Mouse (Mus musculus) kidney, postnatal 25 days (tissue): Measurements from ENCODE around the gene Nudt8.
"Not testable (repeated sequence)": the region's sequence is repeated elsewhere in the genome, so short reads cannot be mapped to it uniquely, and the experiment has no call there.

Experiments used
- DNase-seq, 2 experiments: peaks; one replicate each; pipeline ENCODE4 v3.0.0; 2021; ENCODE audit warnings: mixed read lengths in 2 of 2

Gene Nudt8

DNA sequence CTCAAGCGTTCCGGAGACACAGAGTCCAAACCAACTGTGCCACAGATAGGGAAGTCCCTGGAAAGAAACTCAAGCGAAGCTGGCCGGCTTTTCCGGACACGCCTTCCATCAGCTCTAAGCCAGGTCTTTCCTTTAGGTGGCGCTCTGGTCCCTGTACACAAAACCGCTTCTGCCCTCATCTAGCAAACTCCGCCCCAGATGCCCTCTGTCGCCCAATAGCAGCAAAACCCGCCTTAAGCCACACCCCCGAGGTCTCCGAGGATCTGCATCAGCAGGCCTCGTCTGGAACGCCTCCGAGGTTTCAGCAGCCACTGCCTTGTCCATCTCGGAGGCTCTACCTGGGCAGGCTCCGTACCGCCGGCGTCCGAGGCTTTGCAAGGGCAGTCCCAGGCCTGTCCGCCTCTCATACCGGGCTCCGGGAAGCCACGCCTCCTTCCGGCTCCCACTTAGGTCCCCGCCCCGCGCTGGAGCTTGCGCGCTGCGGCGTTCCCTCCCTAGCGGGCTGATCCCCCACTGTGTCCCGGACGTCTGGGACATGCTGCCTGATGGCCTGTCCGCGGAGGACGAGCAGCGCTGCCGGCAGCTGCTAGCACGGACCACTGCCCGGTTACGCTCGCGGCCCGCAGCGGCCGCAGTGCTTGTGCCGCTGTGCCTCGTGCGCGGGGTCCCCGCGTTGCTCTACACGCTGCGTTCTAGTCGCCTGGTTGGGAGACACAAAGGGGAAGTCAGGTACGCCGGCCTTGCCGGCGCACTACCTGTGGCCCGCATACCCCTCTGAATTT, at the start of gene Nudt8, which contains the start of gene Gm49405:
TSS of gene Nudt8 (plus strand) at position 462 of the 782 bp plus-strand sequence.
TSS of gene Gm49405 (plus strand) at position 508 of the 782 bp plus-strand sequence.
- DNase-seq = peak; percentile 98 to 99

DNA sequence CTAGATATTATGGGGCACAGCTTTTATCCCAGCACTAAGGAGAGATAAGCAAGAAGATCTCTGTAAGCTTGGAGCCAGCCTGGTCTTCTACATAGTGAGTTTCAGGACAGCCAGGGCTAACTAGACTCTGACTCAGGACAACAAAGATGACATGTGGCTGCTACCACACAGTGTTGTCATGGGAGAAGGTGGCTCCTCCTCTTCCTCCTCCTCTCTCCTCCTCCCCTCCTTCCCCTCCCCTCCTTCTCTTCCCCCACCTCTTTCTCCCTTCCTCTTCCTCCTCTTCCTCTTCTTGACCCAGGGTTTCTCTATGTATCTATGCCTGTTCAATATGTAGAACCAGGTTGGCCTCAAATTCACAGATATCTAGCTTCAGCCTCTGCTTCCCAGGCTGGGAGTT, 48.9 kb upstream of the Nudt8 start:
- DNase-seq = no peak

DNA sequence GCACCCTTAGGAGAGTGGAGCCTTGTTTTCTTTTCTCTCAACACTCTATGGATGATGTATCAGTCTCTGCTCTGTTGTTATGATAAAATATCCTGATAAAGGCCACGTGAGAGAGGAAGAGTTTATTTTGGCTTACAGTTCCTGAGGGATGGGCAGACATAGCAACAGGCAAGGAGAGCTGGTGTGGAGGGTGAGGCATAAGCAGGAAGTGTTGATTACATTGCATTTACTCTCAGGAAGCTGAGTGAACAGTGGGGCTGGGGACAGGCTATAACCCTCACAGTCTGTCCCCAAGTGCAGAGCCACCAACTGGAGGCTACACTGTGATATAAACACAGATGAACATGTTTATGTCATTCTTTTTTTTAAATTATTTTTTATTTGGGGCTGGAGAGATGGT, 48.3 kb upstream of the Nudt8 start:
- no peak for DNase-seq

DNA sequence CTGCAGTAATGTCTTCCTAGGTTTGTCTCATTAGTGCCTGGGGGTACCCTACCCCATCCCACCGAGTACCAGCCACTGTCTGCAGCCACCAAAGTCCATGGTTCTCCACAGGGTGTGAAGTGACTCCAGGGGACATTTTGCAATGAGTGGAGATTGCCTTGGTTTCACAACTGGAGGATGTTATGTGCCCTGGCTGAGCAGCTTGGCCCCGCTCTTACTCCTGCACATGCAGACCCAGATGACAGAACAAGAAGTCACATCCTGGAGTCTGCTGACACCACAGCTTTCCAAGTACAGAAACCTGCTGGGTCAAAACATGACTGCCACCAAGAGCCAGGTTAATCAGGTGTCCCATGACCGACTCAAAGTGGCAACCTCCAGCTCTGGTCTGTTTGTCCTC, 45.3 kb upstream of the Nudt8 start:
- peak in 1 of 2 experiments; percentile 55 for DNase-seq

DNA sequence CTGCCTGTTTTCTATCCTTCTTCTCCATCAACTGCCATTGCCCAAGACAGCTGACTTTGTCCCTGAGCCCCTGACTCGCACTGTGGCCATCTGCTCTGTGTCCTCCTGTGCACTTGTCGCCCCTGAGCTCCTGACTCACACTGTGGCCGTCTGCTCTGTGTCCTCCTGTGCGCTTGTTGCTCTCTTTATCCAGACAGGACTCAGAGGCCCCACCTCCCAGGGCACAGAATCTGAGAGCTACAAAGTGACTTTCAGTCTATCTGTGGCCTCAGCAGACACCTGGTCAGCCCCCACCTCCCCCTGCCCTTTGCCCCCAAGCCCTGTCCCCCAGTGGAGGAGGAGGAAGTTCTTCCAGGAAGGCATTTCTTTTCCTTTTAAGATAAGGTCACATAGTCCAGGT, 44.6 kb upstream of the Nudt8 start:
- DNase-seq = peak in 1 of 2 experiments; percentile 63

DNA sequence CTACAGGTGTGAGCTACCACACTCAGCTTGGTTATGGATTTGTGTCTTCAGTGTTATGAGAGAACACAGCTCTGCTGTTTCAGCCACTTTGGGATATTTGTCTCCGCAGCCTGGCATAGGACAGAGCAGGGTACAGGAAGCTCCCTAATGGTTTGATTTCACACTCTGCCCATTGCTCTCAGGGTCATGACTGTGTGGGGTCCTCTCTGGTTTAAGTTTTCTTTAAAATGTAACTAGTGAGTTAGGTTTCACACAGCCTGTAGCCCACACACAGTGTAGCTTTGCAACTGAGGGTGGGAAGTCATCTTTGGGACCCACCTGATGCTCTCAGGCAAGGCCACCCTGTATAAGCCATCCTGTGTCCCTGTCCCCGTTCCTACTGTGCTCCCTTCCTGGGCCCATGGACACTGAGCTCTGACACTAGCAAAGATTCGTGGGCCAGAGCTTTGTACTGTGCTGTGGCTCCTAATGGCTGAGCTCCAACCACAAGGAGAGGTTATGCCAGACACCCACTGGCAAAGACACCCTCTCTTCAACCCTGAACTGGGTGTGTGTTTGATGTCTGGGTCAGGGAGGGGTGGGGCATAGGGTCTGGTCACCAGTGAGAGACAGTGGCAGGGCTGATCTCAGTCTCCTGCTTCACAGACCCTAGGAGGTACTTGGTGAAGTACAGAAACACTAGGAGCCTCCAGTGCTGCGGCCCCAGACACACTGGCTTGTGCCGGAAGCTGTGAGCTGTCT, 42.9 kb upstream of the Nudt8 start:
- DNase-seq = peak; percentile 28 to 69

DNA sequence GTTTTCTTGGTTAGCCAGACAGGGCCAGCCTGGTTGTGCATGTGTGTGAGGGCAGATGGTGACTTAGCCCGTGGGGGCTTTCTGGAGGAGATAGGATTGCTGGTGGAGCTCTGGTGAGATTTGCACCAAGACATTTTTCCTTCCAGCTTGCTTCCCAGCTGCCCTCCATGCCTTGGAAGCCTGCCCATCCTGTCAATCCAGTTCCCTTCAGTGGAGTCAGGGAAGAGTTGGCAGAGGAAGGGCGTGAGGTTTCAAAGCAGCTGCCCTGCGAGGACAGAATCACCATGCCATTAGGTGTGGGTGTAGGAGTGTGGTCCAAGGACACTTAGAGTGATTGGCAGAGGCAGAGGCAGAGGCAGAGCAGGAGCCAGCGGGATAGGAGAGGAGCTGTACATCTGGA, 41.9 kb upstream of the Nudt8 start, which contains the start of gene Aldh3b3:
TSS of gene Aldh3b3 (plus strand) at position 176 of the 400 bp plus-strand sequence.
- DNase-seq = peak; percentile 50 to 73

DNA sequence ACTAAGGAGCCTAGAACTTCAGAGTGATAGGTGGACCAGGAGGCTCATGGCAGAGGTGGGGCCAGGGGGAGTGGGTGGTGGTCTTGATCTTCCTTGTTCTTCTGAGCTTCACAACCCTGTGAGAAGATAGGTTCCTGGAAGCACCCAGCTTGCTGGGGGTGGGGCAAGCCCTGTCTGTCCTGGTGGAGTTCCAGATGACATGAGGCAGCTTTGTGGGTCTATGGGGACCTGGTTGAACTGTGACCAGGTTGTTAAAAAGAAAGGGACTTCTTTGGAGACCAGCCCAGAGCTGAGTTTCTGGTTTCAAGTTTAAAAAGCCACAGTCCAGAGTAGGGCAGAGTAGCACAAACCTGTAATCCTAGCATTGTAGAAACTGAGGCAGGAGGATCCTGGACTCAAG, 41.4 kb upstream of the Nudt8 start:
- DNase-seq = peak; percentile 62 to 82

DNA sequence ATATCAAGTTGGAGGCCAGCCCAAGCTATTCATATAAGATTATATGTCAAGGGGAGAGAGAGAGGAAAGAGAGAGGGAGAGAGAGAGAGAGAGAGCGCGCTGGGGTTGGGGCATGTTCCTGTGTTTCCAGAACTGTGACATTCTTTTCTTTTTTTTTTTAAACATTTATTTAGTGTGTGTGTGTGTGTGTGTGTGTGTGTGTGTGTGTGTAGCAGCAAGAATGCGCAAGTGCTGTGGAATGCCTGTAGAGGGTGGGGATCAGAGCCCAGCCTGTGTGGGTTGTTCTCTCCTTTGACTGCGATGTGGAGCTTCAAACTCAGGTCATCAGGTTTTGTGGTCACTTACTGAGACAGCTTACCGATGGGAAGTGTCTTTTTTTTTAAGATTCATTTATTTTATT, 40.2 kb upstream of the Nudt8 start:
- DNase-seq = no peak

DNA sequence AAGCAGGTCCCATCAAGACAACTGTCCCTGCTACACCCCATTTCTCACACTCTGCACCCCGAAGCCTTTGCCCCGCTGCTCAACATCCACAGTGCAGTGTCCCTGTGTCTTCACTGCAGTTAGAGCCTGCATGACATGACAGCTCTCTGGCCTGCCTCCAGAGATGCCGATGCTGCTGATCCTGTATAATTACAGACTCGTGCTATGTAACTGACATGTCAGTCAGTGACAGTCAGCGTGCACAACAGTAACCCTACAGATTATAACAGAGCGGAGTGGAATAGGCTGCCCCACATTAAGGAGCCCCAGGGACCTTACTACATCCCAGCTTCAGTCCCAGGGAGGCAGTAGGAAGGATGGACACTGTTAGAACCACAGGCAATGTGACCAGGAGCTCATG, 38.6 kb upstream of the Nudt8 start:
- not testable (repeated sequence) for DNase-seq

DNA sequence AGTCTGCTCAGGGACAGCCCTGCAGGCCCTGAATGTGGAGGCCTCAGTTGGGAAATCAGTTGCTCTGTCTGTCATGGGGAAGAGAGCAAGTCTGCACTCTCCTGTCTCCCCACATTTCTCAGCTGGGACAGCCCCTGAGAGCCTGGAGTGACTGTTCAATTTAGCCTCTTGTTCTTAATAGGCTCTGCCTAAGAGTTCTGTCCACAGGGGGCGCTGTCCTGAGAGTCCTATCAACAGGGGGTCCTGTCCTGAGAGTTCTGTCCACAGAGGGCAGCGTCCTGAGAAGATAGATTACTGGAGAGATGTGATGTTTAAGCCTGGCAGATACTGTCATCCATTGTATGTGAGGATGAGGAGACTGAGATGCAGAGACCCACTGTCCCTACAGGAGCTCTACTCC, 37.9 kb upstream of the Nudt8 start:
- peak in 1 of 2 experiments; percentile 53 for DNase-seq

DNA sequence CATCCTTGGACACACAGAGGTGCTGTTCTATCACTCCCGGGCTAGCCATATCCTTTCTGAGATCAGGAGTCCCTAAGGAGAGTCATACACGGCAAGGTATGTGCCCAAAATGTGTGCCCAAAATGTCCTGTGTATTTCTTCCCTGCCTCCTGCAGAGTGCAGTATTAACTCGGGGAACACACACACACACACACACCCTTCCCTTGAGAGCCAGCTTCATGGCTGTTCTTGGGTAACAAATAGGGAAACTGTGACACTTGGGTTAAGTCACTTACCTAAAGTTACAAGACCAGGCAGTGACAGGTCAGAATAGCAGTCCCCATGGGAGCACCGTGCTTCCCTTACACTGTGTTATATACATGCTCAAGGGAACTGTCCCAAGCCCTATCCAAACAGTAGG, 36.4 kb upstream of the Nudt8 start:
- no peak for DNase-seq

DNA sequence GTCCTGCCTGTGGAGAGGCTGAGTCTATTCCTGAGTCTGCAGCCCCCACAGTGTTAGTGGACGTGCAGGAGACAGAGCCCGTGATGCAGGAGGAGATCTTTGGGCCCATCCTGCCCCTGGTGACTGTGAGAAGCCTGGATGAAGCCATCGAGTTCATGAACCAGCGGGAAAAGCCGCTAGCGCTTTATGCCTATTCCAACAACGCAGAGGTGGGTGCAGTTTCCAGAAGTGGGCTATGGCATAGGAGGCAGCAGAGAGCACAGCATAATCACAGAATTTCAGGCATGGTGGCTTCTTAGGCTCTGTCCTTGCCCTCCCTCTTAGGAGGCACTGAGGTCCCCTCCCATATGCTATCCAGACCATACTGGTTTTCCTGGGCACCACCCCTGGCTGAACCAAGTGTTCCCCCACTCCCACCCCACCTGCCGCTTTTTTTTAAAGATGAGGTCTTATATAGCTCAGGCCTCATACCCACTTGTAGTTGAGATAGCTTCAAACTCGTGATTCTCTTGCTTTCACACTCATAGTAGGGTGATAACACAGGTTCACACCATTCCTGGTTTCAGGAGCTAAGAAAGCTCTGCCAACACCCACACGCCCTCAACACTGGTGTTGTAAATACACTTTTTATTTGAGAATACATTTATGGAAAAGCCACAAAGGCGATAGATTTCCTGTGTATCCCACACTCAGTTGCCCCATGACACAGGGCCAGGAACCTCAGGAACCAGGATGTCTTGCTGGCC, 33.9 kb upstream of the Nudt8 start:
- DNase-seq = no peak

DNA sequence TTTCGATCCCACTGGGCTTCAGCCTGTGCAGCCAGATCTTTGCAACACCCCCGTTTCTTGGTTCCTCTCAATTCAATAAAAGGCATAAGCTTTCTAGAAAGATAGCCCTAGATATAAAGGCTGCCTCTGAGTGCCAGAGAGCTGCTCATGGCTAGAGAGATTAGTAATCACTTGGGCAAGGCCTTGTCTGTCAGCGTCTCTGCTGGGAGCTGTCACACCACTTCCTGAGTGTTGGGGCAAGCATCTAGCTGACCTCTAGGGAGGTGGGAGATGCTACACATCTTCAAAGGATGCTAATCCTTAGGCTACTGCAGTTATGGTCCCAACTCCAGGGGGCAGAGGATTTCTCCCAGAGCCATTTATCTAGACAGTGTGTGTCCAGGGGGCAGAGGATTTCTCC, 33.1 kb upstream of the Nudt8 start:
- DNase-seq = no peak

DNA sequence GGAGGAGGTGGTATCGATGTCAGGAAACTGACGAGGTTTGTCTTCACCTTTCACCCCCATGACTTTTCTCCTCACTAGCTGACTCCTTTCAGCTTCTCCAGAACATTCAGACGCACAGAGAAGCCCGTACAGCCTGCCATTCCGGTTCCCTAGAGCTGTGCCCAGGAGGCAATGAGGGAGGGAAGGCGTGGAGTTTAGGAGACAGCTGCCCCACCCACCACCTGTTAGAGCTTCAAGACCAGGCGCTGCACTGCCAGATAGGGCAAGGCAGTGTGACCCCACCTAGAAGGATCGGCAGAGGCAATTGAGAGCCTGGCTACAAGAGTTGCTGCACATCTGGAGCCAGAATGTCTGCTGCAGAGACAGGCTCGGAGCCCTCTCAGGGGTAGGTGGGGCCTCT, 28.2 kb upstream of the Nudt8 start, which contains the start of gene Aldh3b2:
TSS of gene Aldh3b2 (plus strand) at position 100 of the 400 bp plus-strand sequence.
- no peak for DNase-seq

DNA sequence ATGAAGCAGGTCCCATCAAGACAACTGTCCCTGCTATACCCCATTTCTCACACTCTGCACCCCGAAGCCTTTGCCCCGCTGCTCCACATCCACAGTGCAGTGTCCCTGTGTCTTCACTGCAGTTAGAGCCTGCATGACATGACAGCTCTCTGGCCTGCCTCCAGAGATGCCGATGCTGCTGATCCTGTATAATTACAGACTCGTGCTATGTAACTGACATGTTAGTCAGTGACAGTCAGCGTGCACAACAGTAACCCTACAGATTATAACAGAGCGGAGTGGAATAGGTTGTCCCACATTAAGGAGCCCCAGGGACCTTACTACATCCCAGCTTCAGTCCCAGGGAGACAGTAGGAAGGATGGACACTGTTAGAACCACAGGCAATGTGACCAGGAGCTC, 25.8 kb upstream of the Nudt8 start:
- DNase-seq = not testable (repeated sequence)

DNA sequence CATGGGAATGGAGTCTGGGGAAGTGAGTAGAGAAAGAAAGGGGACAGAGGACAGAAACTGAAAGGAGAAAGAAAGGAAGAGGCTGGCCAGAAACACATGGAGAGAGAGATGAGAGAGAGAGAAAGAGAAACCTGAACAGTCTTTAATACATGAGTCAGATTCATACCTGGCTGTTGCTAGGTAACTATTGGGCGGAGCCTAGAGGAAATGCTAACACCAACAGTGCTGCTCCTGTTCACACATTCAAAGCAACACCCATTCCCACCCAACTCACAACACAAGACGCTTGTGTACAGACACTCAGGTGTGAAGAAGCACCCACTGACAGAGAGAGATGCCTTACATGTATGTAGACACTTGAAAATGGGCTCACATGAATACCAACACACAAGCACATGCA, 24.5 kb upstream of the Nudt8 start:
- no peak for DNase-seq

DNA sequence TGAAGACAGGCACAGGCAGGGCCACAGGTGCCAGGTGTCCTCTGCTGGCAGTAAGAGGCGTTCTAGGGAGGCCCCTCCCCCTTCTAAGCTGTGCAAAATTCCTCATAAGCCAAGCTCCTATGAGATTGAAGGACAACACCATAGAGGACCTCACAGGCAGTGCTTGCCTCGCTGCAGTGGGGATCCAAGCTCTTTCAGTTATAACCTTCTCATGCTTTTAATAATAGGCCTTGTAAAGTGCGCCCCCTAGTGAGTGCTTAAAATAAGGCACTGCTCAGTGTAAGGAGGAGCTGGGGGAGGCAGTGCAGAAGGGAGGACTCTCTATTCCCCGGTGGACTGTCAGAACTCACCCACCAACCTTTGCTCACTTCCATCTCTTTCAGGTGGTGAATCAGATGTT, 20.1 kb upstream of the Nudt8 start:
- peak; percentile 81 to 93 for DNase-seq

DNA sequence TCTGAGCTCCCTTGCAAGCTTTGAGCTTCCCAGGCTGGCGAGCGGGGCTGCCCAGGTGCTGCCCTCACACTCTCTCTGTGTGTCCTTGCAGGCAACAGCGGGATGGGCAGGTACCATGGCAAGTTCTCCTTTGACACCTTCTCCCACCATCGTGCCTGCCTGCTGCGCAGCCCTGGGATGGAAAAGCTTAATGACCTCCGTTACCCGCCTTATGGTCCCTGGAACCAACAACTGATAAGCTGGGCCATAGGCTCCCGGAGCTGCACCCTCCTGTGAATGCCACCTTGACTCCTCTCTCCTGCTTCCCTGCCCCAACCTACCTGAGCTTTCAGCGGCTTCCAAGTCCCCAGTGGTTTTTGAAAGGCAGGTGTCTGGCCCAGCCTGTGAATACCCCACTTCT, 19.5 kb upstream of the Nudt8 start:
- DNase-seq = no peak

DNA sequence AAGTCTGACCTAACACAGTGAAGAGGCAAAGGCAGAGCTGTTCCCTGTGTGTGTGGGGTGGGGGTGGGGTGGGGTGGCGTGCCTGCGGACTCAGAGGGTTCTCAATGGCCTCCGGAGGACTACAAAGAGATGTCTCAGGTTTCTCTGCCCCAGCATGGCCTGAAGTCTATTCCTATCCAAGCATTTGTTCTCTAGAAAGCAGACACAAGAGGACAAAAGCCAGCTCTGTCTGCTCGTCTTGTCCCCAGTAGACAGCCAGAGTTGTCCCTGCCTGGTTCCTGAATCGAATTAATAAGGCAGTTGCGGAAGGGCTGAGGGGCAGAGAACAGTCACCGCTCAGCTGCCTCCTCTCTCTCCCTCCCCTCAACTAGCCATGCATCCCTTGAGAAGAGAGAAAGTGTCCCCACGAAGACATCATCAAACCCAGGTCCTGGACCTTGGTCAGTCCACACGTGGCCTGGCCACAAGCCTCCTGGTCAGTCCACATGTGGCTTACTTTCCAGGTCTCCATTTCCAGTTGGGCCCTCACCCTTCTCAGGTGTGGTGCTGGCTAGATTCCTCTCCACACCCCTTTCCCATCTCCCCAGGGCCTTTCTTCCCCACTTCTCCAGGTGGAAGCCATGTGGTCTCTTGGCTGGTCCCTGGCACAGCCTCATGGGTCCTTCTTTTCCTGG, 16.7 kb upstream of the Nudt8 start:
- DNase-seq = peak in 1 of 2 experiments; percentile 68

DNA sequence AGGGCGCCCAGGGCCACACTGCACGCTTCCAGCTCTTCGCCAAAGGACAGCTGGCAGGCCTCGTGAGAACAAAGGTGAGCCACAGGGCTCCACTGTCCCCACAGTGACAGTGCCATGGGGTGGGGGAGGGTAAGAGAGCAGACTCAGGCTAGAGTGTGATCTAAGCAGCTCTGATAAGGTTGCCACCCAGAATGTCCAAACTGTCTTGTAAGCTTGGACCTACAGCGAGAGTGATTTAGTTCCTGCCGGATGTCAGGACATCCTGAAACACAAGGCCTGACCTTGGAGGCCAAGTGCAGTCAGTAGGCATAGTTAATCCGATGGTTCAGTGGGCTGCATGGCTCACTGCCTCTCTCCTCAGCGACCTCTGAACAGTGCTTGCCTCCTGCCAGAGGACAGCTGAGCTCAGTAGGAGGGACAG, 15.1 kb upstream of the Nudt8 start:
- DNase-seq = peak; percentile 82 to 96

DNA sequence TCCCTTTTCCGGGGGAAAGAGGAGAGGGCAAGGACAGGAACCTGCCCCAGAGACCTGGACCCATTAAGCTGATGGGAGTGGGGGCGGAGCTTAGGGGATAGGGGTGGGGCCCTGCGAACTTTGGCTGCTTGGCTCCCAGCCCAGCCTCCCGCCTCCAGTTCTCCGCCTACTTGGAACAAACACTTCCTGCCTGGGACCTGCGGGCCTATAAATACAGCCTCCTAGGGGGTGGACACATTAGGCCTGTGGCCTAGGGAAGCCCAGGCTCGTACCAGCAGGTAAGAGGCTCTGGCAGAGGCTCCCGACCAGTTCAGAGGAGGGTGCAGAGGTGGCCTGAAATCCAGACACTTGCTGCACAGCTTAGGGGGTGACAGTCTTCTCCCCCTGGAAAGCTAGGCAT, 14.0 kb upstream of the Nudt8 start, which contains the start of gene Acy3:
TSS of gene Acy3 (plus strand) at position 237 of the 400 bp plus-strand sequence.
- peak; percentile 97 for DNase-seq
